Mouse (Mus musculus) testis, postnatal 14 days (tissue): Measurements from ENCODE around the gene Aknad1.

ENCODE experiments used
- DNase-seq: peaks from one replicate; pipeline ENCODE4 v3.0.0; 2021; ENCODE audit warnings: low spot score

Gene Aknad1

GRCm38 (mm10) chr3:108739045-108739708 lies at the start of gene Aknad1:
Aknad1 (plus strand) TSS chr3:108739658.
- DNase-seq, result no peak

DNA sequence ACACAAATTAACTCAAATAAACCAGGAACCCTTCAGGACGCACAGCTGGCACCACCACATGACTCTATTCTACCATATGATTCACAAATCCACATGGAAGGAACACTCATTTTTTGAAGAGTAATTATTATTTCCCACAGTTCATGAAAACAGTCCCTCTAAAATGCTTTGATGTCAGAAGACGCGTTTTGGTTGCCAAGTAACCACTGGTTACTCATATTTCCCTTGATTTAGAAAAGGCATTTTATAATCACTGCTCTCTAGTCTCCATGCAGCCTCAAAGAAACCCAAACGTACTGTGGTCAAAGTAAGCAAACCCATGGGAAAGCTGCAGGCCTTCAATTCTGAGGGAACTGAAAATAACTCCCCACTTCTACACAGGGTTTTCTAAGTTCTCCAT lies 49.5 kb upstream of the Aknad1 start:
- DNase-seq, result no peak

DNA sequence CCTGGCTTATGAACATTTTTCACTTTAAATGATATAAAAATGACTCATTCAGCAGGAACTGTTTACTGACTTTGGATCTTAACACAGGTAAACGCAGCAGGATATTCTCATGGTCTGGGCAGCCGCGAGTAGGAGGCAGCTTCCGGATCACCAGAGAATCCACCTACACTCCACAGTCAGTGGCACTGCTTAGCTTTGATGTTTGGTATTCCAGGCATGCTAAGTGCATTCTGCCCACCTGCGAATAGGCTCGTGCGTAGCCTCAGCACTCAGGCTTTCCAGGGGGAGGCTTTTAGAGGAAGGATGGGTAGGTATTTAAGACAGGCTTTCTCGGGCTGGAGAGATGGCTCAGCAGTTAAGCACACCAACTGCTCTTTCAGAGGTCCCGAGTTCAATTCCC lies 45.1 kb upstream of the Aknad1 start:
- no peak for DNase-seq

DNA sequence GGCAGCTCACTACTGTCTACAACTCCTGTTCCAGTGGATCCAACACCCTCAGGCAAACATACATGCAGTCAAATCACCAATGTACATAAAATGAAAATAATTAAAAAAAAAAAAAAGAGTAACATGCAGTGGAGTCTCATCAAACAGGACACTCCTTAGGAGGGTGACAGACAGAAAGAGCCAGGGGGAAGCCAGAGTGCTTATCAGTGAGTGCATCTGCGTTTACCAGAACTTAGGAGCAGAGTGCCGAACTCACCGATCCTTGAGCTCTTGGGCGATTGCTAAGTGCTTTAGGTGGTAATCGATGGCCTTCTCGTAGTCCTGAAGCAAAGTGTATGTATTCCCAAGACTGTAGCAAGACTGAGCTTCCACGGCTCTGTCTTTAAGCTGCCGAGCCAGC lies 40.8 kb upstream of the Aknad1 start:
- no peak for DNase-seq

- no peak for DNase-seq
Measured at GRCm38 (mm10) chr3:108699786-108700185, 39.7 kb upstream of the Aknad1 start.

- DNase-seq, result no peak
Measured at GRCm38 (mm10) chr3:108701256-108701655, 38.2 kb upstream of the Aknad1 start.

DNA sequence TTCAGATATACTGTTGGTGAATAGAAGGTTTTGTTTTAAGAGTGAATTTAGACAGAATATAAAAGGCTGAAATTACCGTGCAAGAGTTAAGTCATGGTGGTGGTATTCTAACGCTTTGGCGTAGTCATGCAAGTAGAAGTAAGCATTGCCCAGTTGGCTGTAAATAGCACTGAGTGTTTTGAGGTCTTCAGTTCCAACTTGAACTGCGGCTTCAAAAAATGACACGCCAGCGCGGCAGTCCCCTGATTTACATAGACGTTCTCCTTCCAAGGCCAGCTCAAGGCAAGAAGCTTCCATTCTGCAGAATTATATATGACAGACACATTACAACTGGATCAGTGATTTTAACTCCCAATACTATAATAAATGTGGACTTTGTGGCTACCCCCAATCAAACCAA lies 36.7 kb upstream of the Aknad1 start:
- no peak for DNase-seq

DNA sequence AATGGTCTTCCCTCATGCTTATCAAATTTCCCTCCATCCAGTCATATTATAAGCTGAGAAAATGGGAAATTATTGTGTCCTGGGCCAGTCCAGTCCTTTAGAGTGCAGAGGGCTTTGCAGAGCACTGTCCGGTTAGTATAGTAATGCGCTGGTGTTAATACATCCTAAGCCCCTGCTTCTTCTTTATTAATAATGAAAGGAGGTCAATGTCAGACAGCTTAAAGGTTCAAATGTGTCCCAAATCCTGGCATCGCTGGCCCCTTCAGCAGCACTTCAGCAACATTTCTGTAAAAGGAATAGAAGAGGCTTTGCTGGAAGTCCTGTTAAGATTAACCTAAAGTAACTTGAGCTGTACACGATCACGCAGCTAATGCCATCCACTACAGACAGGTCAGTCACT lies 28.2 kb upstream of the Aknad1 start:
- DNase-seq, result no peak

- no peak for DNase-seq
Measured at GRCm38 (mm10) chr3:108713065-108713675, 26.3 kb upstream of the Aknad1 start.

- DNase-seq, result no peak
Measured at GRCm38 (mm10) chr3:108714837-108715236, 24.6 kb upstream of the Aknad1 start.

- DNase-seq, result no peak
Measured at GRCm38 (mm10) chr3:108717896-108718502, 21.5 kb upstream of the Aknad1 start.

- no peak for DNase-seq
Measured at GRCm38 (mm10) chr3:108719357-108719756, 20.1 kb upstream of the Aknad1 start.

- DNase-seq, result no peak
Measured at GRCm38 (mm10) chr3:108719761-108720160, 19.7 kb upstream of the Aknad1 start.

DNA sequence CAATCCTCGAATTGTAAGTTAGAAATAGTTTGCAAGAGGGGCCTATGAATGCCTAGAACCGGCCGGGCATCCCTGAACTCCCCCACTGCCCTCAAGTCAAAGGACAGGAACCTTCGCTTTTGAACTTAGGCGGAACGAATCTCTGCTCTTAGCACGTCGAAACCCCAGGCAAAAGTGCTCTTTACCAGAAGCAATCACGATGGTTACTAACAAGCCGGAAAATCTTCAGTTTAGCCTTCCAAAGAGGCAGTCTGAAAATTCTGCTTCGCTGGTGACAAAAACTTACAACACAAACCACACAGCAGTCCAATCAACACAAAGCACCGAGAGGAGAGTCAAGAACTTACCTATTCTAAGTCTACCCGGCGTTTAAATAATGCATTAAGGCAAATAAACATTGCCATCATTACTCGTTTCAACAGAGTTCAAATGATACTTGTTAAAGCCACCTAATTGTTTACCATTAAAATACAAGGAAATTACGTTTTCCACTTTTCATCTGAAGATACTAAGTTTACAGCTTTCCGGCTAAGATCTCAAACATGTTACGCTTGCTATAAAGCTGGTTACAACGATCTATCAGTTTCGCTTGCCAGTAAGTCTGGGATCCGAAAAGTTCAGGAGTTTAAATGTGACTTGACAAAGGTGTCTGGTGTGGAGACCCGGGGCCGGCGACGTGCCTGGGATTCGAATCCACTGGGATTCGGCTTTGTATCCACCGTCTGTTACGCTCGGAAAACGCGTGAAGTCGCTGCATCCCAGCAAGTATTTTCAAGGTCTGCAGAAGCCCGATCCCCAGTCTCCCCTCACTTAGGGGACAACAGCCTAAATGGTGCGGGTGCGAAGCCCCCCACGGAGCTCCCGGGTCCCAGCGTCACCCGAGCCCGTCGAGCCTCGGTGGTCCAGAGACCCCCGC lies 18.1 kb upstream of the Aknad1 start:
- DNase-seq, result peak; percentile 59

DNA sequence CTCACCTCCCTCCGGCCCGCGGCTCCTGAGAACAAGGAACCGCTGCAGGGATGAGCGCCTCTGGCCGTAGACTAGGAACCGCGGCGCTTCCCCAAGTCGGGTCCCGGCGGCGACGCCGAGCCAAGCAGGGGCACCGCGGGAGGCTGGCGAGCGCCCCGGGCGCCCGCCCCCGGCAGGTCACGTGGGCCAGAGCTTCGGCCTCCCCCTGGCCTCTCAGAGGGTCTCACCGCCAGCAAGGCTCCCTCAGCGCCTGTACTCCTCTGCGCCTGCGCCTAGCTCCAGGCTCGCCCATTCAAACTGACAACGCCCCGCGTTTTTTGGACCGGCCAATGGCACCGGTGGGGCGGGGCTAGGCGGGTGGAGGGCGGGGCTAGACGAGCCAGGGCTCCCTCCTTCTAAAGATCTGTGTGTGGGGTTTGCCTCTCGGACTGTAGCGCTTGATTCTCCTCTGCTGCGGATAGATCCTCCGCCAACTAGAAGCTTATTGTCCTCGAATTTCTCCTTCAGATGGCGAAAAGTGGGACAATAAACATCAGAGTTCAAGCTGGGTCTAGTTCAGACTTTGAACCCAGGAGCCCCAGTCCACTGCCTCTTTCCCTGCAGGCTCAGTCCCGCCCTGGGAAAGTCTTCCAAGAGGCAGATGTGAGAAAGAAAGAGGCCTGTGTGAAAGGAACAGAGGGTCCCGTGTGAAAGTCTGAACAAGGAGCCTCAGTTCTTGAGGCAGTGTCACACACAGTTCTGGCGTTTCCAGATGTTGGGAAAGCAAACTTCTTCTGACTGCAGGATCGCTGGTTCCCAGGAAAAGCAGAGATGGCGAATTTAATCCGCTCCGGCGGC lies 17.2 kb upstream of the Aknad1 start, which contains the start of gene Gpsm2:
Gpsm2 (minus strand) TSS at position 274 of the 837 bp plus-strand sequence.
- peak; percentile 97 for DNase-seq

- no peak for DNase-seq
Measured at GRCm38 (mm10) chr3:108726413-108726812, 13.0 kb upstream of the Aknad1 start.

DNA sequence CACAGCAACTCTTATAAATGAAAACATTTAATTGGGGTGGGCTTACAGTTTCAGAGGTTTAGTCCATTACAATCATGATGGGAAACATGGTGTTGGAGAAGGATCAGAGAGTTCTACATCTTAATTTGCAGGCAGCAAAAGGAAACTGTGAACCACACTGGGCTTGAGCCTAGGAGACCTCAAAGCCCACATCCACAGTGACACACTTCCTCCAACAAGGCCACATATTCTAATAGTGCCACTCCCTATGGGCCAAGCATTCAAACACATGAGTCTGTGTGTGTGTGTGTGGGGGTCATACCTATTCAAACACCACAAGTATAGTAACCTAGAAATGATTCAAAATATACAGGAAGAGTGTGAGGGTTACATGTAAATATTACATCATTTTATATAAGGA lies 12.1 kb upstream of the Aknad1 start:
- DNase-seq, result no peak

DNA sequence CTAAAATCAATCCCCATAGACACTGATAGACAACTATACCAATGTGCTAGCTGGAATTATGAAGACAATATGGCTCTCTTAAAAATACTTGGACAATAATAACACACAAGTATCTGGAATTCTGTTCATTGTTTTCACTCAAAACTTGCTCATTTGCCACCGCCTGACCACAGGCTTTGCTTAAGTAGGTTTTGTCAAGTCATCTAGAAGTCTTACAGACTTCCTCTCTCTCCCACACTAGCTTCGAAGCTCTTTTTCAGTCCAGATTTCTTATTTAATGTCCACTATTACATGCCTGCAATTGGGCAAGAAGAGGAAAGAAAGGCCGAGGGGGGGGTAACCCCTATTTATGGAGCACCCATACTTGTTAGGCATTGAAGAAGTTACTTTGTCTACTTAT lies 11.7 kb upstream of the Aknad1 start:
- no peak for DNase-seq

GRCm38 (mm10) chr3:108730316-108730715 lies 9.1 kb upstream of the Aknad1 start:
- peak; percentile 19 for DNase-seq

DNA sequence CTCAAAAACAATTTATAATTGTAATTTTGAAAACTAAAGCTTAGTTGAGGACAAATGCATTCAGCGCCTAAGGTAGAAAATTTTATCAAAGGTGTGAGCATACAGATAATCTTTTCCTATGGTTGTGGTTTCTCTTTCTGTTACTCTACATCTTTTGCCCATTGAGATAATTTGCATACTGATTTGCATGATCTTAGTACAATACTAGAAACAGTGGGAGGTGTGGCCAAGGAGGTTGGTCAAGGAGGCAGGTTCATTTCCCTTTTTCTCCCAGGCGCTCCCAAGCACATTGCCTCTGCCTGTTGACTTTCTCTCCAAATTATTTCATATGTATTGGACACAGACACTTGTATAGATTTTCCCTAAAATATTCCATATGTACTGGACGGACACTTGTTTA lies 1.7 kb upstream of the Aknad1 start:
- DNase-seq, result no peak

GRCm38 (mm10) chr3:108744060-108744459 lies 4.6 kb downstream of the Aknad1 start:
- no peak for DNase-seq

GRCm38 (mm10) chr3:108751061-108751460 lies 11.6 kb downstream of the Aknad1 start:
- no peak for DNase-seq
